Mouse (Mus musculus) neural tube, embryonic 15.5 days (tissue): ENCODE measurements around the gene Pank3. TPM values are rescaled to one million over a fixed set of nuclear protein-coding genes. Genes with fewer than 3 reads are reported as not detected.

Source experiments
- ATAC-seq: fragments of 200-750 bp; cut with Nextera tagmentation; 2 replicates; pipeline ENCODE4 v1.8.0; 2017; ENCODE audit warnings: mild to moderate bottlenecking, moderate TSS enrichment, moderate library complexity; ENCODE audit not compliant: low FRiP score
- H3K27ac ChIP-seq: fragments of 300-500 bp; sonication (generic); replicated peaks from 2 replicates; pipeline ENCODE4 v1.5.1; 2015; ENCODE audit warnings: mild to moderate bottlenecking, inconsistent platforms
- H3K27me3 ChIP-seq: fragments of 300-500 bp; sonication (generic); replicated peaks from 2 replicates; pipeline ENCODE4 v1.6.1; 2015; ENCODE audit warnings: inconsistent platforms
- H3K36me3 ChIP-seq: fragments of 300-500 bp; sonication (generic); 2 replicates; pipeline ENCODE4 v1.6.1; 2015; ENCODE audit warnings: inconsistent platforms
- H3K4me1 ChIP-seq: fragments of 300-500 bp; sonication (generic); 2 replicates; pipeline ENCODE4 v1.6.1; 2015; ENCODE audit warnings: inconsistent platforms
- H3K4me2 ChIP-seq: fragments of 300-500 bp; sonication (generic); 2 replicates; pipeline ENCODE4 v1.6.1; 2015; ENCODE audit warnings: inconsistent platforms, mild to moderate bottlenecking, moderate library complexity
- H3K4me3 ChIP-seq: fragments of 300-500 bp; sonication (generic); replicated peaks from 2 replicates; pipeline ENCODE4 v1.5.1; 2015; ENCODE audit warnings: mild to moderate bottlenecking, inconsistent platforms
- H3K9ac ChIP-seq: fragments of 300-500 bp; sonication (generic); replicated peaks from 2 replicates; pipeline ENCODE4 v1.6.1; 2015; ENCODE audit warnings: mild to moderate bottlenecking, inconsistent platforms
- H3K9me3 ChIP-seq: fragments of 300-500 bp; sonication (generic); replicated peaks from 2 replicates; pipeline ENCODE4 v1.6.1; 2016; ENCODE audit warnings: inconsistent platforms
- WGBS: fragments of 180-500 bp; shearing (Covaris S2); methylation state at CpG from one replicate; pipeline ENCODE4 v1.1.7; 2015; ENCODE audit warnings: mixed read lengths; 5-methylcytosine and 5-hydroxymethylcytosine counted together
- polyA plus RNA-seq: library from polyadenylated mRNA; unstranded; fragments of >200 nt; fragmentation: Nextera tagmentation; extraction: Ambion mirVana; gene quantifications from 2 replicates; pipeline ENCODE4 v1.2.1, GENCODE M21; 2015

Pank3 gene
- polyA plus RNA-seq, 1 experiment from 2014 or later: 19.8 TPM

DNA sequence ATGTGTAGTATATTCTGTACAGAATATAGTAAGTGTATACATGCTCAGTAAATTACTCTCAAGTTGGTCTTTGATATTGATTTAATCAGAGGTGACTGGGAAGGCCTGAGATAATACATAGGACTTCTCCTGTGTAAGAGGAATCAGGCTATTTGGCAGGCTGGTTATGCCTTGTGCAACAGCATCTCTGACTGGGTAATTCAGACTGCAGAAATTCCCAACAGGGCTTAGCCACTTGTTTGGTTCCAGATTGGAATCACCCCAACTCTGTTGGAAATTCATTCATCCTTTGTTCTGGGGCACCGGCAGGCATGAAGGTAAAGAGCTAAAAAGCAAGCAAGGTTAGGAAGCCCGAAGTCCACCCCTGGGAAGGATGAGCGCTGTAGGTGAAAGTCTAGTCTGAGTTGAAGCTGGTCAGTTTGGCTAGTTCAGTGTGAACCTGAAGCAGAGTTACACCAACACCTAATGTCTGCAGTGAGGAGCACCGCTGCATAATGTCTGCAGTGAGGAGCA, 14.3 kb upstream of the Pank3 start:
- Histone ChIP-seq H3K4me2 (no peak overlapping the region), H3K4me3 (no peak overlapping the region), H3K9ac (no peak overlapping the region), H3K27ac (no peak overlapping the region), H3K27me3 (no peaks in the 10 kb centered on the region), H3K9me3 (no peaks in the 10 kb centered on the region), H3K36me3 (no peaks in the 10 kb centered on the region), H3K4me1 (0 out of 2 replicates have a peak, but pooled peaks cover 5% of the 10 kb centered on the region)
- ATAC-seq: no peak
- 77% methylated on average over 4 of the region's 4 CpGs for WGBS

GRCm38 (mm10) chr11:35755546-35755945, 13.7 kb upstream of the Pank3 start:
- no peak overlapping the region for H3K4me2 ChIP-seq
- no peaks in the 10 kb centered on the region for H3K27me3 ChIP-seq
- H3K27ac ChIP-seq: no peak overlapping the region
- no peak overlapping the region for H3K4me3 ChIP-seq
- H3K36me3 ChIP-seq: no peaks in the 10 kb centered on the region
- H3K9me3 ChIP-seq: no peaks in the 10 kb centered on the region
- 0 out of 2 replicates have a peak, but pooled peaks cover 5% of the 10 kb centered on the region for H3K4me1 ChIP-seq
- no peak overlapping the region for H3K9ac ChIP-seq
- WGBS: 35% methylated on average over 6 of the region's 6 CpGs
- no peak for ATAC-seq

DNA sequence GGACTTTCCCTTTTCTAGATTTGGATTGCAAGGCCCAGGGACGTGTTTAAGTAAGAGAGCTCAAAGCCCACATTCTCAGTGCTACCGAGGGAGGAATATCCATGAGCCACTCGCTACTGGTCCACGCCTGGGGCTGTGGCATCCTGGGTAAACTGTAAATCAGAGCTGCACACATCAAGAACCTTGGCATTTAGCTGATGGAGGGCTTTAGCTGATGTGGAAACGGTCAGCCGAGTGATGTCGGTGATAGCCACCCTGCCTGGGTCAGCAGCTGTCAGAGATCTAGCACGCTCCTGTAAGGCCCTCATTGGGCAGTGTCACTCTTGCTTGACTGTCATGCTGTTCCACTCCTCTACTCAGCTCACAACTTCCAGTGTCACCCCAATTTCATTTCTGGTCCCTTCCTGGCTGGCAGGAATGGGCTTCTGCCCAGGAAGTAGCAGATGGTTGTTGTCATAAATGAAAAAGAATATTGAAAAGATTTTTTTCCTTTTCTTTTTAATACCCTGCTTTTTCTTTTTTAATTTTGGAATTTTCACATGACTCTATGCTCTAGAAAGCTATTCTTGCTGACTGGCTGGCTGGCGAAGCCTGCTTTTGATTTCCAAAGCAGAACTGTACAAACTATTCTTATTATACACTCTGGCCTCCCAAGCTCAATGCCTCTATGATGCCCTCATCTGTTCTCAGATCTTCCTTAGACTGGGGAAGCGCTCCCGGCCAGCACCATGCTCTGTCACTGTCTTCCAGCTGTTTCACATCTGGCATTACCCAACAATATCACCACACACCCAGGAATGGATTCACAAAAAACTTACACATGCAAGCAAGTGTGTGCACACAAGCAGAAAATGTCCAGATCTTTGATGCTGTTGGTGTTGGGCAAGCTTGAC, 12.6 kb upstream of the Pank3 start:
- H3K4me3 ChIP-seq: no peak overlapping the region
- H3K4me1 ChIP-seq: 0 out of 2 replicates have a peak, but pooled peaks cover 5% of the 10 kb centered on the region
- 83% methylated on average over 11 of the region's 11 CpGs for WGBS
- no peaks in the 10 kb centered on the region for H3K36me3 ChIP-seq
- H3K9me3 ChIP-seq: no peaks in the 10 kb centered on the region
- ATAC-seq: no peak
- no peak overlapping the region for H3K9ac ChIP-seq
- H3K4me2 ChIP-seq: no peak overlapping the region
- H3K27me3 ChIP-seq: no peaks in the 10 kb centered on the region
- H3K27ac ChIP-seq: no peak overlapping the region

DNA sequence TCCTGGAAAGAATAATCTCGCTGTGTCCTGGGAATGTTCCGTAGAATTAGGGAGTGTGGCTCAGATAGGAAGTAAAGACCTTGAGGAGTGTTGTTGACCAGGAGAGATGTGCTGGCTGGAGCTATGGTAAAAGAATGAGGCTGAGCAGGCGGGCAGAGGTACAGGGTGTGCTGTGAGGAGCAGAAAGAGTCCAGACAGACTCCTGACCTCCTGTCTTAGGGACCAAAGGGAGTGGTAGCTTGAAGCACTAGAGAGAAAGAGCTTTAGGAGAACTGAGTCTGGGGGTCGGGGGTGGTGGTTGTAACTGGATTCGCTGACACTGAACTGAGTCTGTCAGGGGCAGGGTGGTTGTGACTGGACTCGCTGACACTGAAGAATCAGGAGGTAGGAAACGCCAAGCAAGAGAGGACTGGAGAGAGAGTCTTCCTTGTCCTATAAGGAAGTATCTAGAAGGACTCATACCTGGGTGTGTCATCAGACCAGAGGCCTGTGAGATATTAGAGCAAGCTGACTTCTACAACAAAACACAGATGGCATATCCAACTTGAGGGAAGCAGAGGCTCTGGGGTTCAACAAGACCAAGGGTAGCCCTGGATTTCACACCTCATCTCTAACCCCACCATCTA, 9.2 kb upstream of the Pank3 start:
- no peak for ATAC-seq
- WGBS: 90% methylated on average over 7 of the region's 7 CpGs

GRCm38 (mm10) chr11:35760627-35761003, 8.7 kb upstream of the Pank3 start:
- no peak for ATAC-seq
- WGBS: 96% methylated on average over 4 of the region's 4 CpGs
- Histone ChIP-seq H3K36me3 (no peaks in the 10 kb centered on the region), H3K27me3 (no peaks in the 10 kb centered on the region), H3K4me1 (0 out of 2 replicates have a peak, but pooled peaks cover 3% of the 10 kb centered on the region), H3K9ac (no peak overlapping the region), H3K4me3 (no peak overlapping the region), H3K9me3 (no peaks in the 10 kb centered on the region), H3K4me2 (no peak overlapping the region), H3K27ac (no peak overlapping the region)

More for the DNA sequence above, 9.2 kb upstream of the Pank3 start:
- no peaks in the 10 kb centered on the region for H3K36me3 ChIP-seq
- no peaks in the 10 kb centered on the region for H3K27me3 ChIP-seq
- H3K9me3 ChIP-seq: no peaks in the 10 kb centered on the region
- no peak overlapping the region for H3K27ac ChIP-seq
- 0 out of 2 replicates have a peak, but pooled peaks cover 5% of the 10 kb centered on the region for H3K4me1 ChIP-seq
- H3K4me3 ChIP-seq: no peak overlapping the region
- no peak overlapping the region for H3K9ac ChIP-seq
- H3K4me2 ChIP-seq: no peak overlapping the region

DNA sequence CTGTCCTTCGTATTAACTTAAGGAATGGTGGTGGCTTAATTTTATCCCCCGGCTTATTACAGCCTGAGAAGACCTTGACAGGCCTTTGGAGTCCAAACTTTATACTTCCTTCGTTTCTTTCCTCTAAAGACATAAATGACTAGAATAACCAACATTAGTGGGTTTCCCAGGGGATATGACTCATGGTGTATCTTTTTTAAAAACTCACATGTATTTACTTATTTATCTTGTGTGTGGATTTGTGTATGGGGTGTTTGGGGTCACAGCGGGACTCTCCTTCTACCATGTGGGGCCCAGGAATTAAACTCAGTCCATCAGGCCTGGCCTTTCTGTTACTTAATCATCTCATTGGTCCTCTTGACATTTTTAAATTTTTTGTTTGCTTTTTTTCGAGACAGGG, 2.4 kb upstream of the Pank3 start:
- WGBS: 93% methylated on average over 5 of the region's 5 CpGs
- no peaks in the 10 kb centered on the region for H3K9me3 ChIP-seq
- H3K9ac ChIP-seq: no peak overlapping the region
- no peak overlapping the region for H3K27ac ChIP-seq
- no peak for ATAC-seq
- H3K36me3 ChIP-seq: no peaks in the 10 kb centered on the region
- no peak overlapping the region for H3K4me3 ChIP-seq
- H3K4me1 ChIP-seq: peaks cover 17% of the 10 kb centered on the region
- no peaks in the 10 kb centered on the region for H3K27me3 ChIP-seq
- H3K4me2 ChIP-seq: no peak overlapping the region

GRCm38 (mm10) chr11:35769746-35770437, 608 bp downstream of the Pank3 start:
- H3K4me1 ChIP-seq: peaks cover 24% of the 10 kb centered on the region
- peak overlapping the region; percentile 94 for H3K4me3 ChIP-seq
- peak overlapping the region; percentile 97 for H3K9ac ChIP-seq
- no peaks in the 10 kb centered on the region for H3K9me3 ChIP-seq
- H3K27me3 ChIP-seq: no peaks in the 10 kb centered on the region
- H3K4me2 ChIP-seq: peak overlapping the region; percentile 69
- H3K27ac ChIP-seq: peak overlapping the region; percentile 95
- peak; percentile 81 for ATAC-seq
- WGBS: 0% methylated on average over 26 of the region's 41 CpGs
- H3K36me3 ChIP-seq: peaks cover 3% of the 10 kb centered on the region; the same call in 1 of the 2 replicates

DNA sequence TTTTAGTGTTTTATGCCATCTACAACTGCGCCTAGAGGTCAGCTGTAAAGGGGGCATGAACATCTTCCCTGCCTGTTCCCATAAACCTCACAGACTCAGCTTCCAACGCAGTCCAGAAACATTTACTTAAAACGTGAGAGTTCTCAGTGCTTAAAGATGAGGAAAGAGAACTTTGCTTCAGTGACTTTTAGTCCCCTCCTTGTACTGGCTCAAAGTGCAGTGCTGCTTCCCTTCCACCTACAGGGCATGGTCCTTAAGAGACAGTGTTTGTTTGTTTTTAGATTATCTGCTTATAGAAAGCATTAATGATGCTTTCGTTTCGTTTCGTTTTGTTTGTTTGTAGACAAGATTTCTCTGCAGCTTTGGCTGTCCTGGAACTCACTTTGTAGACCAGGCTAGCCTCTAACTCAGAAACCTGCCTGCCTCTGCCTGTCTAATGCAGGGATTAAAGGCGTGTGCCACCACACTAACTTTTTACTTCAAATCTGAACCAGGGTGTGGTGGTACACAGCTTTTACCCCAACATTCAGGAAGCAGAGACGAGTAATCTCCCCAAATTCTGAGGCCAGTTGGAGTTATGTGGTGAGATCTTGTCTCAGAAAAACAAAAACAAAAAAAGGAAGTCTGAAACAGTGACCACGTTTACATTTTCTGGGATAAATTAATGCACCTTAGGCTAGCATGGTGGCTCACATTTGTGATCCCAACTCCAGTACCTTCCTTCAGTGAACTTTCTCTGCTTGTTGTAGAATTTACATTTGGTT, 1.6 kb downstream of the Pank3 start:
- peak overlapping the region; percentile 69 for H3K4me2 ChIP-seq
- 66% methylated on average over 9 of the region's 9 CpGs for WGBS
- peak overlapping the region; percentile 94 for H3K4me3 ChIP-seq
- peak overlapping the region; percentile 97 for H3K9ac ChIP-seq
- H3K4me1 ChIP-seq: peaks cover 24% of the 10 kb centered on the region
- ATAC-seq: no peak
- H3K36me3 ChIP-seq: peaks cover 3% of the 10 kb centered on the region; the same call in 1 of the 2 replicates
- no peaks in the 10 kb centered on the region for H3K27me3 ChIP-seq
- H3K9me3 ChIP-seq: no peaks in the 10 kb centered on the region
- H3K27ac ChIP-seq: peak overlapping the region; percentile 95; the same call in 1 of the 2 replicates

- no peak for ATAC-seq
- no peaks in the 10 kb centered on the region for H3K9me3 ChIP-seq
- no peak overlapping the region for H3K4me2 ChIP-seq
- H3K36me3 ChIP-seq: peaks cover 29% of the 10 kb centered on the region
- no peak overlapping the region for H3K9ac ChIP-seq
- H3K4me1 ChIP-seq: peaks cover 23% of the 10 kb centered on the region
- H3K27ac ChIP-seq: no peak overlapping the region
- H3K27me3 ChIP-seq: no peaks in the 10 kb centered on the region
- 96% methylated on average over 3 of the region's 3 CpGs for WGBS
- no peak overlapping the region for H3K4me3 ChIP-seq
These were observed 6.3 kb downstream of the Pank3 start for GRCm38 (mm10) chr11:35775606-35776005.

DNA sequence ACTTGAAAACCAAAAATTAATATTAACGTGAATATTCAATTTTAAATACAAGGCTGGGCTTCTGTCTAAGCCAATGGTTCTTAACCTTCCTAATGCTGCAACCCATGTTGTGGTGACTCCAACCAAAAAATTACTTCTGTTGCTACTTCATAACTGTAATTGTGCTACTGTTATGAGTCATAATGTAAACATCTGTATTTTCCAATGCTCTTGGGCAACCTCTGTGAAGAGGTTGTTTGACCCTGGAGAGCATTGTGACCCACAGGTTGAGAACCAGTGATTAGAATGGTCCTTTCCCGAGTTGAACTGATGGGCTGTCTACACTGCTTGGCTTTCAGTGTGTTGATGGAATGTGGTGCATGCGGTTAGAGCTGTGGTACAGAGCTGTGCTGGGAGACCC, 7.2 kb downstream of the Pank3 start:
- Histone ChIP-seq H3K4me3 (no peak overlapping the region), H3K4me2 (no peak overlapping the region), H3K36me3 (peaks cover 29% of the 10 kb centered on the region), H3K27ac (no peak overlapping the region), H3K9ac (no peak overlapping the region), H3K27me3 (no peaks in the 10 kb centered on the region), H3K9me3 (no peaks in the 10 kb centered on the region), H3K4me1 (peaks cover 14% of the 10 kb centered on the region)
- 95% methylated on average over 3 of the region's 3 CpGs for WGBS
- ATAC-seq: no peak

DNA sequence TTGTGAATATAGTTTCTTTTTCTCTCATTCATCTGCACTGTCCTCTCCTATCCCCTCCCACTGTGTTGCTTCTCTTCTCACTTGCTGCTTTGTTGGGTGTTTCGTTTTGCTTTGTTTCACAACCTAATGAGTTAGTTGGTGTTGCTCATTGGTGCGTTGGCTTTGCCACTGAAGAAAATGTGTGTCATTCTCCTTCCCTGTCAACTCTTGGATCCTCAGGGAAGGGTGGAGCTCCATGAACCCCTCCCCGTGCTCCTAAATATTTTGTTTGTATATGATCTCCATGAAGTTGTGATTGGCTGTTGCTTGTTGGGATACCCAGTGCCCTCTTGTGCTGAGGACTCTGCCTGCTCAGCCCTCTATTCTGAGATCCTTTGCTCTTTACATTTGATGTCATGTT, 11.1 kb downstream of the Pank3 start:
- H3K4me3 ChIP-seq: no peak overlapping the region
- ATAC-seq: no peak
- H3K27me3 ChIP-seq: no peaks in the 10 kb centered on the region
- no peak overlapping the region for H3K9ac ChIP-seq
- no peaks in the 10 kb centered on the region for H3K9me3 ChIP-seq
- no peak overlapping the region for H3K27ac ChIP-seq
- WGBS: 88% methylated on average over 3 of the region's 3 CpGs
- peaks cover 64% of the 10 kb centered on the region for H3K36me3 ChIP-seq
- peaks cover 3% of the 10 kb centered on the region; the same call in 1 of the 2 replicates for H3K4me1 ChIP-seq
- no peak overlapping the region for H3K4me2 ChIP-seq
